Mouse (Mus musculus): ENCODE measurements at regions not wholly inside any gene's neighbourhood (a gene's known extent, or its start where the extent isn't known, plus 50 kb on each side); places are given as distances from the start of the nearest gene placed in this dataset.

GRCm38 (mm10) chr2:160581029-160581428 lies 64.7 kb upstream of the Top1 start:
- TF ChIP-seq POLR2A (IDR thresholded peaks at IDR 0.05; ENCODE audit: low read depth, low read length) (no peak), CTCF (IDR thresholded peaks at IDR 0.05; ENCODE audit: extremely low read depth, insufficient read length, insufficient replicate concordance, low read depth, low read length) (no peak)
